Mouse (Mus musculus): ENCODE data around the gene Ipo9. TPM values are rescaled to one million over a fixed set of nuclear protein-coding genes. Genes with fewer than 3 reads are reported as not detected.

Gene Ipo9
- polyA plus RNA-seq (2011; ENCODE audit: insufficient read length, low read depth, missing spikeins): 174 and 187 TPM in 2 replicates

DNA sequence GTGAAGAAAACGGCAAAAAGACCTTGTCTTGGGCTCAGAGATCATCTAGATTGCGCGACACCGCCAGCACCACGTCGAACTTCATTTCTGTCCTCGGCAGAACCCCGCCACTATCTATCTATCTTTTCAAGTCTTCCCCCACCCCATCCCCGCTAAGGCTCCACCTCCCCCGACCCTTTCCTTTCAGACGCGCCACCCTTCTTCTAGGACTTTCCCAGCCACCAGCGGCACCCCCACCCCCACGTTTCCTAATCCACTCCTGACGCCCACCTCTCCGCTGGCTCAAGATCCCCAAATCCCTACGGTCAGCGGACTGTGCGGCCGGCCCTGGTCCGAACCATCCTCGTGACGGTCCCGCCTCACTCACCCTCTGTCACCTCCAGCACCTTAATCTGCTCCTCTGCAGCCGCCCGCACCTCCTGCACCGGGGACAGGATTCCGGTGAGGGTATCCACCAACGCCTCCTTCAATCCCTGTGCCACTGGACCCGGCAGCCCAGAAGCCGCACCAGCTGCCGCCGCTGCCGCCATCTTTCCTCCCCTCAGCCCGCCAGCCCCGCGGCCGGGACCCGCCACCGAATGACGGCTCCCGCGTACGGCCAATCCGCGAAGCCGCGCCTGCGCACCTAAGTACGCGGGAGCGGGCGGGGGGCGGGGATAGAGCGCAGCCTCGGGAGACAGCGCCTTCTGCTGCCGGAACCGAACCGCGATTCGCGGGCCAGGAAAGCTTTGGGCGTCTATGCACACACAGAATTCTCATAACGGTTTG lies at the start of gene Ipo9:
Gene Ipo9, minus strand, starts transcription at position 599 of the 768 bp plus-strand sequence.
- peak; percentile 64 for TF ChIP-seq CTCF (IDR thresholded peaks at IDR 0.05; ENCODE audit: borderline replicate concordance, insufficient read depth, low read length)
- peak; percentile 75; the same call in 1 of the 2 replicates for TF ChIP-seq POLR2A (IDR thresholded peaks at IDR 0.05; ENCODE audit: low read depth, low read length)
- Histone ChIP-seq H3K27ac (ENCODE audit: insufficient read depth, low read length) (peak within 1 kb of the TSS; percentile 58), H3K4me1 (ENCODE audit: control insufficient read depth, insufficient read depth, low read length) (peaks cover 6% of the 10 kb centered on the region; the same call in 1 of the 2 replicates), H3K4me3 (ENCODE audit: insufficient read depth, low read length) (peak within 1 kb of the TSS; percentile 94)

GRCm38 (mm10) chr1:135475571-135475895 lies 45.2 kb upstream of the Ipo9 start:
- no peak for TF ChIP-seq POLR2A (IDR thresholded peaks at IDR 0.05; ENCODE audit: low read depth, low read length)
- TF ChIP-seq CTCF (IDR thresholded peaks at IDR 0.05; ENCODE audit: borderline replicate concordance, insufficient read depth, low read length): no peak

DNA sequence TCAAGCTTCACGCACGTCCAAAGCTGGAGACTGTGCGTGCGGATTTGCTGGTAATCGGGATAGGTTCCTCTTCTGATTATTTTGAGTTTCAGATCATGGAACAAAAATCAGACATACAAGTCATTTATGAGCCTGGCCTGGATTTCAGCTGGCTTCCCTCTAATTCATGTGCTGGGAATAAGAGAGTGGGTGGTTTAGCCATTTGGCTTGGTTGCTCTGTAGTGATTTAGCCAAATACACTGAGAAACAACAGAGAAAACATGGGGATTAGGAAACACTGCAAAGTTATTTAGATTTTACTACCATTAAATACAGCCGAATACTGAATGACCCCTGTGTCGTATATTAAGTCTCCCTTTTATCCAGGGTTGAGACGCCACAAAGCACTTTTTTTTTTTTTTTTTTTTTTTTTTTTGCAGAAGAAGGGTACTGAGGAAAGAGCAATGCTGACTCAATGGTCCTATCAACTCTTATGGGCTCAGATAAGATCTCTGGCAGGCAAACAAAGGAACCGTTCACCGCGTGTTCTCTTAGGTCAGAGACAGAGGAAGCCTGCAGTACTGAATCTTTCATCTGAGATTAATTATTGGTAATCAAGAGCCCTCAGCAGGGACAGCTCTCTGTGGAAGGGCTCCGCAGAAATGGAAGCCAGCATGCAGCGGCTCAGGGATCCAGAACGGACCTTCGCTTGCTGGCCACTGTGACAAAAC lies 44.7 kb upstream of the Ipo9 start:
- H3K4me1 ChIP-seq (ENCODE audit: control insufficient read depth, insufficient read depth, low read length): peaks cover 20% of the 10 kb centered on the region
- TF ChIP-seq CTCF (IDR thresholded peaks at IDR 0.05; ENCODE audit: borderline replicate concordance, insufficient read depth, low read length) (no peak), POLR2A (IDR thresholded peaks at IDR 0.05; ENCODE audit: low read depth, low read length) (no peak)
- no peak overlapping the region for H3K27ac ChIP-seq (ENCODE audit: insufficient read depth, low read length)
- no peak overlapping the region for H3K4me3 ChIP-seq (ENCODE audit: insufficient read depth, low read length)

More at GRCm38 (mm10) chr1:135475571-135475895, 45.2 kb upstream of the Ipo9 start:
- Histone ChIP-seq H3K4me1 (ENCODE audit: control insufficient read depth, insufficient read depth, low read length) (peaks cover 24% of the 10 kb centered on the region), H3K27ac (ENCODE audit: insufficient read depth, low read length) (no peak overlapping the region), H3K4me3 (ENCODE audit: insufficient read depth, low read length) (no peak overlapping the region)

GRCm38 (mm10) chr1:135472536-135472935 lies 42.2 kb upstream of the Ipo9 start:
- Histone ChIP-seq H3K4me1 (ENCODE audit: control insufficient read depth, insufficient read depth, low read length) (peaks cover 9% of the 10 kb centered on the region), H3K27ac (ENCODE audit: insufficient read depth, low read length) (no peak overlapping the region), H3K4me3 (ENCODE audit: insufficient read depth, low read length) (no peak overlapping the region)
- TF ChIP-seq POLR2A (IDR thresholded peaks at IDR 0.05; ENCODE audit: low read depth, low read length) (no peak), CTCF (IDR thresholded peaks at IDR 0.05; ENCODE audit: borderline replicate concordance, insufficient read depth, low read length) (no peak)

- H3K4me3 ChIP-seq (ENCODE audit: insufficient read depth, low read length): no peak overlapping the region
- H3K27ac ChIP-seq (ENCODE audit: insufficient read depth, low read length): peak overlapping the region; percentile 3; the same call in 1 of the 2 replicates
- peaks cover 9% of the 10 kb centered on the region for H3K4me1 ChIP-seq (ENCODE audit: control insufficient read depth, insufficient read depth, low read length)
- TF ChIP-seq CTCF (IDR thresholded peaks at IDR 0.05; ENCODE audit: borderline replicate concordance, insufficient read depth, low read length) (no peak), POLR2A (IDR thresholded peaks at IDR 0.05; ENCODE audit: low read depth, low read length) (no peak)
Observed at GRCm38 (mm10) chr1:135471742-135472141, 41.4 kb upstream of the Ipo9 start.

GRCm38 (mm10) chr1:135470546-135470945 lies 40.2 kb upstream of the Ipo9 start:
- no peak overlapping the region for H3K27ac ChIP-seq (ENCODE audit: insufficient read depth, low read length)
- TF ChIP-seq POLR2A (IDR thresholded peaks at IDR 0.05; ENCODE audit: low read depth, low read length) (no peak), CTCF (IDR thresholded peaks at IDR 0.05; ENCODE audit: borderline replicate concordance, insufficient read depth, low read length) (no peak)
- H3K4me3 ChIP-seq (ENCODE audit: insufficient read depth, low read length): no peak overlapping the region
- H3K4me1 ChIP-seq (ENCODE audit: control insufficient read depth, insufficient read depth, low read length): peaks cover 9% of the 10 kb centered on the region

- no peak overlapping the region for H3K4me3 ChIP-seq (ENCODE audit: insufficient read depth, low read length)
- peaks cover 12% of the 10 kb centered on the region for H3K4me1 ChIP-seq (ENCODE audit: control insufficient read depth, insufficient read depth, low read length)
- TF ChIP-seq CTCF (IDR thresholded peaks at IDR 0.05; ENCODE audit: borderline replicate concordance, insufficient read depth, low read length): no peak
- no peak for TF ChIP-seq POLR2A (IDR thresholded peaks at IDR 0.05; ENCODE audit: low read depth, low read length)
- H3K27ac ChIP-seq (ENCODE audit: insufficient read depth, low read length): no peak overlapping the region; the same call in 1 of the 2 replicates
Observed at GRCm38 (mm10) chr1:135467462-135467861, 37.2 kb upstream of the Ipo9 start.

GRCm38 (mm10) chr1:135466935-135467334 lies 36.6 kb upstream of the Ipo9 start:
- Histone ChIP-seq H3K4me1 (ENCODE audit: control insufficient read depth, insufficient read depth, low read length) (peaks cover 16% of the 10 kb centered on the region), H3K4me3 (ENCODE audit: insufficient read depth, low read length) (no peak overlapping the region), H3K27ac (ENCODE audit: insufficient read depth, low read length) (peak overlapping the region; percentile 57)
- TF ChIP-seq CTCF (IDR thresholded peaks at IDR 0.05; ENCODE audit: borderline replicate concordance, insufficient read depth, low read length): no peak
- TF ChIP-seq POLR2A (IDR thresholded peaks at IDR 0.05; ENCODE audit: low read depth, low read length): no peak

DNA sequence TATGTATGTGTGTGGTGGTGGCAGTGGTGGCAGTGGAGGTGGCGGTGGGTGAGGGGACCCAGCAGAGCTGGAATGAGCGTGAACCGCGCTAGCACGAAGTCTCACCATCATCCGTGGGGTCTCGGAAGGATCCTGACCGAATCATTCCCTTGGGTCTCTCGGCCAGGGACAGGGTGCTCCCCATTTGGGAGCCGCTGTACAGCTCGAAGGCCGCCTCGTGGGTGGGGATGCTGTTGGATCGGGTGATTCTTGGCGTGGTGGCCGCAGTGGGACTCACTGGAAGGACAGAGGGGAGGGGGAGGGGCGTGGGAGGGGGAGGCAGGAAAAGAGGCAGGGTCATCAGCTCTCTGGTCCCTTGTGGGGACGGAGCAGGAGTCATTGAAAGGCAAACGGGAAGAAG lies 35.4 kb upstream of the Ipo9 start:
- TF ChIP-seq CTCF (IDR thresholded peaks at IDR 0.05; ENCODE audit: borderline replicate concordance, insufficient read depth, low read length) (no peak), POLR2A (IDR thresholded peaks at IDR 0.05; ENCODE audit: low read depth, low read length) (no peak)
- Histone ChIP-seq H3K4me3 (ENCODE audit: insufficient read depth, low read length) (no peak overlapping the region), H3K4me1 (ENCODE audit: control insufficient read depth, insufficient read depth, low read length) (peaks cover 10% of the 10 kb centered on the region; the same call in 1 of the 2 replicates), H3K27ac (ENCODE audit: insufficient read depth, low read length) (no peak overlapping the region)

GRCm38 (mm10) chr1:135462736-135463135 lies 32.4 kb upstream of the Ipo9 start:
- TF ChIP-seq CTCF (IDR thresholded peaks at IDR 0.05; ENCODE audit: borderline replicate concordance, insufficient read depth, low read length) (no peak), POLR2A (IDR thresholded peaks at IDR 0.05; ENCODE audit: low read depth, low read length) (no peak)
- peaks cover 10% of the 10 kb centered on the region; the same call in 1 of the 2 replicates for H3K4me1 ChIP-seq (ENCODE audit: control insufficient read depth, insufficient read depth, low read length)
- no peak overlapping the region for H3K4me3 ChIP-seq (ENCODE audit: insufficient read depth, low read length)
- H3K27ac ChIP-seq (ENCODE audit: insufficient read depth, low read length): 0 out of 2 replicates have a peak overlapping the region, but pooled peaks have one; percentile 34

Measured in embryonic fibroblast, embryonic 13.5 days (primary cell).